Mouse (Mus musculus): ENCODE results near the gene Itgam.

DNA sequence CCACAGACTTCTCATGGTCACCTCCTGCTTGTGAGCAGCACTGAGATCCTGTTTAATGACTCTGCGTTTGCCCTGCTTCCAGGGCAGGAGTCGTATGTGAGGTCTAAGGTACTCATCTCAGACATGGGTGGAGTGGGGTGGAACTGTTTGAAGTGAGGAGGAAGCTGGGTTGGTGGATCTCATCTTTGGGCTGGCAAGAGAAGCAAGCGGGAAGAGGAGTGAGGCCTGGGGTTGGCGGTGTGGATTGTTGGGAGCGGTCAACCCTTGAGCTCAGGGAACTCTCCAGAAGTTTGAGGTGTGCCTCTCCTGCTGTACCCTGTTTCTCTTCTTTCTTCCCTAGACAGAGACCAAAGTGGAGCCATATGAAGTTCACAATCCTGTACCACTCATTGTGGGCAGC lies 54.0 kb downstream of the Itgam start:
- TF ChIP-seq EP300 (IDR thresholded peaks at IDR 0.05; ENCODE audit: low read depth) = no peak
- no peak for TF ChIP-seq CTCF (IDR thresholded peaks at IDR 0.05; ENCODE audit: low read depth)

Measured in liver, embryonic 14.5 days (tissue).